Mouse (Mus musculus) MEL (cell line): ENCODE measurements around the gene Acad11. TPM values are rescaled to one million over a fixed set of nuclear protein-coding genes. Genes with fewer than 3 reads are reported as not detected.

ENCODE experiments used
- DNase-seq: peaks from one replicate; pipeline ENCODE4 v3.0.0; 2011; ENCODE audit warnings: low read depth, low spot score
- H3K27ac ChIP-seq: 2 replicates; pipeline ENCODE4 v1.5.1; 2012; ENCODE audit warnings: low read depth, mild to moderate bottlenecking, control low read depth, low read length, moderate library complexity; ENCODE audit not compliant: control insufficient read depth
- H3K27me3 ChIP-seq, 2 experiments: fragments of 150-350 bp in 1 of 2; sonication (generic) in 1 of 2; 2 replicates each; pipeline ENCODE4 v1.6.1; 2012; ENCODE audit warnings: low read length in 2 of 2, mild to moderate bottlenecking in 2 of 2, improper control_type of control experiment in 1 of 2, moderate library complexity in 1 of 2; ENCODE audit not compliant: insufficient read depth in 2 of 2, control insufficient read depth in 1 of 2
- H3K36me3 ChIP-seq, 2 experiments: 2 replicates each; pipeline ENCODE4 v1.6.1; 2012 to 2014; ENCODE audit warnings: low read length in 2 of 2, improper control_type of control experiment in 1 of 2, inconsistent platforms in 1 of 2, mild to moderate bottlenecking in 1 of 2; ENCODE audit not compliant: insufficient read depth in 2 of 2, control insufficient read depth in 1 of 2
- H3K4me1 ChIP-seq, 2 experiments: fragments of 150-350 bp in 1 of 2; sonication (generic) in 1 of 2; 2 replicates each; pipeline ENCODE4 v1.6.1; 2012; ENCODE audit warnings: low read length in 2 of 2, improper control_type of control experiment in 1 of 2, mild to moderate bottlenecking in 1 of 2; ENCODE audit not compliant: insufficient read depth in 2 of 2, control insufficient read depth in 1 of 2
- H3K4me3 ChIP-seq, 2 experiments: fragments of 150-350 bp in 1 of 2; sonication (generic) in 1 of 2; 2 replicates each; pipeline ENCODE4 v1.5.1; 2012; ENCODE audit warnings: low read depth in 2 of 2, low read length in 2 of 2, mild to moderate bottlenecking in 2 of 2, moderate library complexity in 2 of 2, control low read depth in 1 of 2, improper control_type of control experiment in 1 of 2; ENCODE audit not compliant: control insufficient read depth in 1 of 2, insufficient read depth in 1 of 2
- H3K79me2 ChIP-seq: 2 replicates; pipeline ENCODE4 v1.6.1; 2012; ENCODE audit warnings: mild to moderate bottlenecking, low read length, moderate library complexity; ENCODE audit not compliant: control insufficient read depth, poor library complexity, insufficient read depth
- H3K9ac ChIP-seq: 2 replicates; pipeline ENCODE4 v1.6.1; 2012; ENCODE audit warnings: low read depth, mild to moderate bottlenecking, control low read depth, low read length, moderate library complexity; ENCODE audit not compliant: control insufficient read depth, poor library complexity, severe bottlenecking
- H3K9me3 ChIP-seq: fragments of 150-350 bp; sonication (generic); replicated peaks from 2 replicates; pipeline ENCODE4 v1.6.1; 2012; ENCODE audit warnings: mild to moderate bottlenecking, low read length, improper control_type of control experiment, moderate library complexity; ENCODE audit not compliant: insufficient read depth
- BHLHE40 ChIP-seq: IDR thresholded peaks from 2 replicates; pipeline ENCODE4 v1.6.1; 2012; ENCODE audit warnings: low read depth, mild to moderate bottlenecking, inconsistent platforms, low read length, improper control_type of control experiment, borderline replicate concordance
- CHD2 ChIP-seq: IDR thresholded peaks from 2 replicates; pipeline ENCODE4 v1.6.1; 2011; ENCODE audit warnings: low read length, improper control_type of control experiment
- CTCF ChIP-seq, 3 experiments: IDR thresholded peaks in 2 of 3; conservative IDR thresholded peaks in 1 of 3; 2 replicates each; pipeline ENCODE4 v1.5.1; 2011 to 2012; ENCODE audit warnings: low read length in 3 of 3, low read depth in 2 of 3, mild to moderate bottlenecking in 2 of 3, improper control_type of control experiment in 1 of 3, inconsistent platforms in 1 of 3, mixed read lengths in 1 of 3, moderate library complexity in 1 of 3; ENCODE audit not compliant: control insufficient read depth in 1 of 3, insufficient read depth in 1 of 3, poor library complexity in 1 of 3, severe bottlenecking in 1 of 3
- E2F4 ChIP-seq: IDR thresholded peaks from 2 replicates; pipeline ENCODE4 v1.6.1; 2011; ENCODE audit warnings: low read depth, low read length, improper control_type of control experiment, borderline replicate concordance
- ELF1 ChIP-seq: IDR thresholded peaks from 2 replicates; pipeline ENCODE4 v1.6.1; 2014; ENCODE audit warnings: low read depth, mild to moderate bottlenecking, inconsistent platforms, low read length, improper control_type of control experiment, moderate library complexity
- ETS1 ChIP-seq: IDR thresholded peaks from 2 replicates; pipeline ENCODE4 v1.6.1; 2012; ENCODE audit warnings: low read depth, mild to moderate bottlenecking, inconsistent platforms, low read length, improper control_type of control experiment, moderate library complexity
- GABPA ChIP-seq: IDR thresholded peaks from 2 replicates; pipeline ENCODE4 v1.6.1; 2012; ENCODE audit warnings: low read depth, mild to moderate bottlenecking, inconsistent platforms, low read length, improper control_type of control experiment, moderate library complexity
- GATA1 ChIP-seq: IDR thresholded peaks from 2 replicates; pipeline ENCODE4 v1.6.1; 2011; ENCODE audit warnings: low read depth, low read length, improper control_type of control experiment
- KAT2A ChIP-seq: conservative IDR thresholded peaks from 2 replicates; pipeline ENCODE4 v1.6.1; 2012; ENCODE audit warnings: low read depth, low read length, improper control_type of control experiment, inconsistent platforms
- MAX ChIP-seq: IDR thresholded peaks from 2 replicates; pipeline ENCODE4 v1.6.1; 2011; ENCODE audit warnings: low read length, improper control_type of control experiment
- MAZ ChIP-seq: IDR thresholded peaks from 2 replicates; pipeline ENCODE4 v1.6.1; 2012; ENCODE audit warnings: low read depth, mild to moderate bottlenecking, inconsistent platforms, low read length, improper control_type of control experiment
- MXI1 ChIP-seq: IDR thresholded peaks from 2 replicates; pipeline ENCODE4 v1.6.1; 2011; ENCODE audit warnings: mild to moderate bottlenecking, low read depth, low read length, improper control_type of control experiment
- MYB ChIP-seq: IDR thresholded peaks from 2 replicates; pipeline ENCODE4 v1.6.1; 2011; ENCODE audit warnings: mild to moderate bottlenecking, low read depth, low read length, improper control_type of control experiment
- NELFE ChIP-seq: IDR thresholded peaks from 2 replicates; pipeline ENCODE4 v1.6.1; 2011; ENCODE audit warnings: low read depth, low read length, improper control_type of control experiment
- NRF1 ChIP-seq: IDR thresholded peaks from 2 replicates; pipeline ENCODE4 v1.6.1; 2014; ENCODE audit warnings: low read depth, mild to moderate bottlenecking, inconsistent platforms, low read length, improper control_type of control experiment, moderate library complexity; ENCODE audit not compliant: poor library complexity, insufficient read depth, severe bottlenecking
- POLR2AphosphoS2 ChIP-seq: IDR thresholded peaks from 2 replicates; pipeline ENCODE4 v1.6.1; 2011; ENCODE audit warnings: low read length, improper control_type of control experiment
- RAD21 ChIP-seq: IDR thresholded peaks from 2 replicates; pipeline ENCODE4 v1.6.1; 2011; ENCODE audit warnings: mild to moderate bottlenecking, low read depth, low read length, improper control_type of control experiment
- RCOR1 ChIP-seq: IDR thresholded peaks from 2 replicates; pipeline ENCODE4 v1.6.1; 2012; ENCODE audit warnings: low read depth, mild to moderate bottlenecking, inconsistent platforms, low read length, improper control_type of control experiment
- SIN3A ChIP-seq: IDR thresholded peaks from 2 replicates; pipeline ENCODE4 v1.6.1; 2012; ENCODE audit warnings: low read length, improper control_type of control experiment, inconsistent platforms
- SMC3 ChIP-seq: IDR thresholded peaks from 2 replicates; pipeline ENCODE4 v1.6.1; 2011; ENCODE audit warnings: low read depth, low read length, improper control_type of control experiment
- TBP ChIP-seq: IDR thresholded peaks from 2 replicates; pipeline ENCODE4 v1.8.0; 2011; ENCODE audit warnings: low read depth, low read length, improper control_type of control experiment
- UBTF ChIP-seq: IDR thresholded peaks from 2 replicates; pipeline ENCODE4 v1.6.1; 2012; ENCODE audit warnings: low read depth, mild to moderate bottlenecking, inconsistent platforms, low read length, improper control_type of control experiment, moderate library complexity, borderline replicate concordance; ENCODE audit not compliant: insufficient read depth
- ZC3H11A ChIP-seq: IDR thresholded peaks from 2 replicates; pipeline ENCODE4 v1.6.1; 2012; ENCODE audit warnings: low read depth, mild to moderate bottlenecking, inconsistent platforms, low read length, improper control_type of control experiment
- ZKSCAN1 ChIP-seq: IDR thresholded peaks from 2 replicates; pipeline ENCODE4 v1.6.1; 2012; ENCODE audit warnings: low read depth, mild to moderate bottlenecking, inconsistent platforms, low read length, improper control_type of control experiment, moderate library complexity
- polyA plus RNA-seq, 2 experiments: library from polyadenylated mRNA; stranded (reverse) in 1 of 2; unstranded in 1 of 2; fragments of >175 nt in 1 of 2; fragments of >200 nt in 1 of 2; gene quantifications; 2 replicates each; pipeline versions ENCODE4 v1.2.1 to v1.2.4; 2012; ENCODE audit warnings: low replicate concordance in 2 of 2, low read depth in 1 of 2; ENCODE audit not compliant: insufficient read length in 2 of 2, insufficient read depth in 1 of 2, missing spikeins in 1 of 2
- total RNA-seq: library from RNA; depleted of rRNA; stranded (reverse); fragments of 300-350 nt; gene quantifications from 2 replicates; pipeline ENCODE4 v1.2.3, GENCODE M21; 2012

The Acad11 gene
- total and polyA plus RNA-seq, 3 experiments, result 14.2 to 16.0 TPM; not detected in 1

- Histone ChIP-seq H3K4me1 (no peaks in the 10 kb centered on the region), H3K36me3 (no peaks in the 10 kb centered on the region), H3K79me2 (no peaks in the 10 kb centered on the region), H3K9me3 (no peaks in the 10 kb centered on the region), H3K4me3 (no peak overlapping the region), H3K27ac (no peak overlapping the region), H3K9ac (no peak overlapping the region), H3K27me3 (no peaks in the 10 kb centered on the region)
- no peak for DNase-seq
- TF ChIP-seq POLR2AphosphoS2 (no peak), CTCF (IDR thresholded peaks at IDR 0.05 in 2 of 3, conservative IDR thresholded peaks at IDR 0.05 in 1 of 3; ENCODE audit: control insufficient read depth in 1 of 3, insufficient read depth in 1 of 3, low read depth in 2 of 3, low read length in 3 of 3, poor library complexity in 1 of 3, severe bottlenecking in 1 of 3) (no peak), CHD2 (no peak), NELFE (no peak), MYB (no peak), RCOR1 (no peak), ELF1 (no peak), GATA1 (no peak), MAZ (no peak), UBTF (no peak), GABPA (no peak), ZKSCAN1 (no peak), E2F4 (no peak), MXI1 (no peak), MAX (no peak), SIN3A (no peak), NRF1 (no peak), TBP (no peak)
Measured at GRCm38 (mm10) chr9:104123101-104123500, 59.9 kb downstream of the Acad11 start.

- Histone ChIP-seq H3K4me1 (no peaks in the 10 kb centered on the region), H3K9ac (no peak overlapping the region), H3K27me3 (no peaks in the 10 kb centered on the region), H3K79me2 (no peaks in the 10 kb centered on the region), H3K36me3 (no peaks in the 10 kb centered on the region), H3K27ac (no peak overlapping the region), H3K9me3 (no peaks in the 10 kb centered on the region), H3K4me3 (no peak overlapping the region)
- TF ChIP-seq ZKSCAN1, result no peak
- no peak for TF ChIP-seq ZC3H11A
- TF ChIP-seq MXI1, result no peak
- no peak for TF ChIP-seq GATA1
- no peak for TF ChIP-seq RAD21
- no peak for TF ChIP-seq SMC3
- TF ChIP-seq BHLHE40, result no peak
- no peak for TF ChIP-seq MAZ
- TF ChIP-seq KAT2A, result no peak
- TF ChIP-seq ETS1, result no peak
- no peak for TF ChIP-seq CTCF (IDR thresholded peaks at IDR 0.05 in 2 of 3, conservative IDR thresholded peaks at IDR 0.05 in 1 of 3; ENCODE audit: control insufficient read depth in 1 of 3, insufficient read depth in 1 of 3, low read depth in 2 of 3, low read length in 3 of 3, poor library complexity in 1 of 3, severe bottlenecking in 1 of 3)
- no peak for DNase-seq
Measured at GRCm38 (mm10) chr9:104123622-104124021, 60.4 kb downstream of the Acad11 start.
